Mouse (Mus musculus) layer of hippocampus, adult 6 months (tissue): Measurements from ENCODE around the gene Sumo2. TPM values are rescaled to one million over a fixed set of nuclear protein-coding genes. Genes with fewer than 3 reads are reported as not detected.

Source experiments
- long read RNA-seq, 2 experiments: library from polyadenylated mRNA; unstranded; transcript quantifications; one replicate each; pipeline ENCODE4 v2.0.0; 2019 to 2020
- polyA plus RNA-seq: library from polyadenylated mRNA; unstranded; fragments of <200 nt; fragmentation: Nextera tagmentation; gene quantifications from 2 replicates; pipeline ENCODE4 v1.2.3, GENCODE M21; 2021

Gene Sumo2
- 655 and 748 TPM in 2 replicates for polyA plus RNA-seq
- long read RNA-seq, experiment 1, transcript Sumo2-207 (4 exons, 1,051 nt): major isoform, 674 of 764 reads
- long read RNA-seq, experiment 1, transcript Sumo2-205 (4 exons, 911 nt): minor isoform, 52 of 764 reads
- long read RNA-seq, experiment 1, partial matches to known transcripts: 29 of 764 reads
- long read RNA-seq, experiment 1, other reads (novel, unspliced or antisense): 7 of 764 reads
- long read RNA-seq, experiment 2, transcript Sumo2-205 (4 exons, 911 nt): minor isoform, 11 of 332 reads
- long read RNA-seq, experiment 2, transcript Sumo2-207 (4 exons, 1,051 nt): major isoform, 305 of 332 reads
- long read RNA-seq, experiment 2, partial matches to known transcripts: 8 of 332 reads
- long read RNA-seq, experiment 2, other reads (novel, unspliced or antisense): 6 of 332 reads

DNA sequence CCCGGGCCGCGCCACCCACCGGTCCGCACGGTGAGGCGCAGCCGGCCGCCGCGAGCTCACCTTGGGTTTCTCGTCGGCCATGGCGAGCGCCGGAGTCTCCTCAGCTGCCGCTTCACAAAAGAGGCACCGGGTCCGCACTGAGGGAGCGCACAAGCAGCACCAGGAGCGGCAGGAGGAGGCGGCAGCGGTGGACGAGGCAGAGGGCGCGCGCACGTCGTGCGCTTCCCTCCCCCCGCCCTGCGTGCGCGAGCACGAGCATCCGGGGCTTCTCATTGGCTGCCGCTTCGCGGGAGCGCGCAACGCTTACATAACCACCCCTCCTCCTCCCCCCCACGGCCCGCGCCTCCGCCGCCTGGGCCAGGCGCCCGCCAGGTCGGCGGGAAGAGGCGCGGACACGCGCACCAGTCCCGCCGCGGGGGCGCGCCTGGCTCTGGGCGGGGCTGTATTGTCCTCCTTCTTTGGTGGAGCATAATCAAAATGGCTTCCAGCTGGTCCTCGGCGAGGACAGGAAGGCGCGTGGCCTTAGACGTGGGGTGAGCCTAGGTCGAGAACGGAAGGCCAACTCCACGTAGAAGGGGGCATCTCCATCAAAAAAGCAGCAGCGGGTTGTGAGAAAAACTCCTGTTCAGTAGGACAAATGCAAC lies at the start of gene Sumo2:
TSS of gene Sumo2 (minus strand) at position 239 of the 644 bp plus-strand sequence.

DNA sequence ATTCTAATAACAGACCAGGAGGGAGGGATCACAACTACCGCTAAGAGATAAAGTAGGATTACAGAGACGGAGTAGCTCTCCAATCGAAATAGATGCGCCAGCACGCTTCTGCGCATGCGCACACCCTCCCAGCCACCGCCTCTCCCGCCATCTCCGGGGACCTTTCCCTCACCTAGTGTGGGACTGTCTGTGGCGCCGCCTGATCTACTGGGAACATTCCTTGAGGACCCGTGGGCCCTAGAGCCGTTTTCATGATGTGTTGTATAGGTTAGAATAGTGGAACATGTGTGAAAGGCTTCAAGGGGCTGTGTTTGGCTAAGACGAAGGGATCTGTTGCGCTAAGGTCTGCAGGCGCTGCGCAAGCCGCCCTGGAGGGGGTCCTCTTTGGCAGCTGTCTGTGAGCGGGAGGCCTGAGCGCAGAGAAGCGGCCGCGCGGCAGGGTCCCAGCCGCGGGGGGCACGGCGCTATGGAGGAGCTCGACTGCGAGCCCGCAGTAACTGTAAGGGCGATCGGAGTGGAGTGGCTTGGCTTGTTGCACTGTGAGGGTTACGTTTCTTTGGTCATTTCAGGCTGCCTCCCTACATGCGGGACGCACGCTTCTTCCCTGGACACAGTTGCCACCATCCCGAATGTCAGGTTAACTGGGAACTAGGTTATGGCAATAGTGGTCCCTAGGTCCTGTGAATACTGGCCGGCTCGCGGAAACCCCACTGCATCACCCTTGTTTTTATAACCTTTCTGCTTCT lies 28.2 kb upstream of the Sumo2 start, which contains the start of gene Nup85:
TSS of gene Nup85 (plus strand) at position 371 of the 746 bp plus-strand sequence.

DNA sequence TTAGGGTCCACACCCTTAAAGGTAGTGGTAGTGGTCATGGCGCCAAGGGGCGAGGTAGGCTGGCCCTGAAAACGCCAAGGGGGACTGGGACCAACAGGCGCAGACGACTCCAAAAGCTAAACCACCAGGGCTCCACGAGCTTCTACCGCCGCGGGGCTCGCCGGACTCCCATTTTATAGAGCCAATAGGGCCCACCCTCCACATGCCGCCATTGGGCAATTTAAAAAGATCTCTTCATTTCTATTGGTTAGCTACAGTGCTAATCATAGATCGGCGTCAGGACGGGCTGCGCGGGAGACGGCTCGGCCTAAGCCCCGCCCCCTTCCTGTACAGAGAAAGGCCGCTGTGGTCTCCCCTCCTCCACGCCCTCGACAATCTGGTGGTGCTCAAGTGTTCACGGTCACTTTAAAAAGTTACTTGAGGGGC lies 21.8 kb downstream of the Sumo2 start, which contains the start of gene Jpt1:
TSS of gene Jpt1 (minus strand) at position 150 of the 426 bp plus-strand sequence.

DNA sequence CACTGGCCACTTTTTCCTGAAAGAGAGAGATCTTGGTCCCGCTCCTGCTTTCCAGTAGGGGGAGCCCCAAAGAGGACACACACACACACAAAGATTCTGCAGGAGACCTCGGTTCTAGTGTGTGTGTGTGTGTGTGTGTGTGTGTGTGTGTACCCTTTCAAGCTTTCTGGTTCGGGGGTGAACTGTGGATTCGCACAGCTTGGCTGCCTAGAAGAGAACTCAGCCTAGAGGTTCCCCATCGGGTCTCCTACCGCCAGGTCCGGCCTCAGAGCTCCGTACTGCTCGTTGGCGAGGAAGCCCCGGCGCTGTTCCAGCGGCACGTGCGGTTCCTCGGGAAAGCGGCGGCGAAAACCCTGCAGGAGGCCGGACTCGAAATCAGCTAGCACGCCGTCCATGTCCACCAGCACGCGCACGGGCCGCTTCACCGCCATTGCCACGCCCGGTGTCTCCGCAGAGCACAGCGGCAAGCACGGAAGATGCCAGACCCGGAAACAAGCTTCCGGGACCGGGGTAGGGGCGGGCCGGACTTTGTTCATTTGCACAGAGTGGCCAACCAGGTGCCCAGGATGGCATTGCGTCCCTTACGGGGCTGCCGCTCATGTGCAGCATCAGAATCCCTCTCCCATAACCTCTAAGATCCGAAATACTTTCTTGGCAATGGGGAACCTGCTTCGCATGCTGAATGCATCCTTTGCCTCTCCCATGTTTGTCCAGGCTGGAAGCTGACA lies 44.6 kb downstream of the Sumo2 start, which contains the start of gene Nt5c:
TSS of gene Nt5c (minus strand) at position 507 of the 728 bp plus-strand sequence.

DNA sequence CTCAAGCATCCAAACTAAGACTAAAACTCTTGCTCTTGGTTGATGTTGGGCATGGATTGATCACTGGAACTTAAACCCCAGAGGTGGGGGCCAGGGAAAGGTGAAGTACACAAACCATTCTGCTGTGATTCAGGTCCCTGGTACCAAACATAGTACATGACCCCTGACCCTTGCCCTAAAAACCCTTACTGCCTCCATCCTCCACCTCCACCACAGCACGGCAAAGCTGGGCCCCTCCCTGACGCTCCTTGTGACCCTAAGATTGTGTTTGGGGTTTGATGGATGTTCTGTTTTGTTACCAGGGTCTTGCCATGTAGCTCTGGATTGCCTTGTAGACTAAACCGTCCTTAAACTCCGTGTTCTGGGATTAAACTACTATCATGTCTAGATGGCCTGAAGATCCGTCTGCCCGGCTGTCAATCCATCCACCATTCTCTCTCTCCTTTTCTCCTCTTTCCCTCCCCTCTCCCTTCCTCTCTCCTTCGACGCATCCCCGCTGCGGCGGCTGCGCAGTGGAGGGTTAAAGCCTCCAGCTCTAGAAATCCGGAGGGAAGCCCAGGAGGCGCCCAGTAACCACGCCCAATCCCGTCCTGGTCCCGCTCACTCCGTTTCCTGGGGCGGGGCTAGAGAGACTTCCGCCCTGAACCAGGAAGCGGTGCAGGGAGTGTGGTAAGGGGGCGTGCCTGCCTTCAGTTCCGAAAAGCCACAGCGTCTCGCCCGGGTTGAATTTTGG lies 60.9 kb downstream of the Sumo2 start, which contains the start of gene Armc7:
TSS of gene Armc7 (plus strand) at position 643 of the 733 bp plus-strand sequence.

Other genes starting within 250 kb of the Sumo2 start
- gene Fads6, start 238.6 kb downstream of the Sumo2 start, polyA plus RNA-seq: 1.7 and 1.9 TPM in 2 replicates
- 0.29 and 0.97 TPM in 2 replicates for gene Otop2, start 229.1 kb downstream of the Sumo2 start, polyA plus RNA-seq
- 0.41 and 0.46 TPM in 2 replicates for gene Ush1g, start 214.2 kb downstream of the Sumo2 start, polyA plus RNA-seq
- 0.08 and 0.11 TPM in 2 replicates for gene Otop3, start 201.5 kb downstream of the Sumo2 start, polyA plus RNA-seq
- gene Hid1, start 168.5 kb downstream of the Sumo2 start, polyA plus RNA-seq: 61.2 and 65.4 TPM in 2 replicates
- gene Cdr2l, start 154.4 kb downstream of the Sumo2 start, polyA plus RNA-seq: 5.2 and 6.9 TPM in 2 replicates
- 225 and 242 TPM in 2 replicates for gene Mrpl58, start 132.5 kb downstream of the Sumo2 start, polyA plus RNA-seq
- 1,701 and 1,807 TPM in 2 replicates for gene Atp5h, start 116.3 kb downstream of the Sumo2 start, polyA plus RNA-seq
- 8.3 and 8.7 TPM in 2 replicates for gene Kctd2, start 116.1 kb downstream of the Sumo2 start, polyA plus RNA-seq
- gene Trim80, start 95.7 kb downstream of the Sumo2 start, polyA plus RNA-seq: not detected in 2 replicates
- gene Slc16a5, start 73.8 kb downstream of the Sumo2 start, polyA plus RNA-seq: 0.09 and 0.11 TPM in 2 replicates
- 8.2 and 8.9 TPM in 2 replicates for gene Armc7, start 60.6 kb downstream of the Sumo2 start, polyA plus RNA-seq
- gene Nt5c, start 44.4 kb downstream of the Sumo2 start, polyA plus RNA-seq: 133 and 141 TPM in 2 replicates
- 276 and 280 TPM in 2 replicates for gene Jpt1, start 21.9 kb downstream of the Sumo2 start, polyA plus RNA-seq
- gene Nup85, start 28.2 kb upstream of the Sumo2 start, polyA plus RNA-seq: 24.6 and 24.9 TPM in 2 replicates
- gene Mrps7, start 67.6 kb upstream of the Sumo2 start, polyA plus RNA-seq: 61.1 and 62.2 TPM in 2 replicates
- 5.8 and 6.3 TPM in 2 replicates for gene Gga3, start 67.8 kb upstream of the Sumo2 start, polyA plus RNA-seq
- gene Mif4gd, start 76.7 kb upstream of the Sumo2 start, polyA plus RNA-seq: 25.6 and 28.9 TPM in 2 replicates
- gene Slc25a19, start 92.0 kb upstream of the Sumo2 start, polyA plus RNA-seq: 39.1 and 41.4 TPM in 2 replicates
- gene Grb2, start 172.3 kb upstream of the Sumo2 start, polyA plus RNA-seq: 18.7 and 19.3 TPM in 2 replicates
- gene Tmem94, start 229.2 kb upstream of the Sumo2 start, polyA plus RNA-seq: 23.9 and 25.3 TPM in 2 replicates